Mouse (Mus musculus) myocyte (in vitro differentiated cells): ENCODE measurements around the gene Spsb1. TPM values are rescaled to one million over a fixed set of nuclear protein-coding genes. Genes with fewer than 3 reads are reported as not detected.

ENCODE experiments used
- H3K27me3 ChIP-seq: one replicate; pipeline ENCODE4 v1.6.1; 2011; ENCODE audit not compliant: control insufficient read depth, insufficient read depth, insufficient read length
- H3K36me3 ChIP-seq: one replicate; pipeline ENCODE4 v1.6.1; 2011; ENCODE audit not compliant: control insufficient read depth, insufficient read depth
- H3K4me2 ChIP-seq: one replicate; pipeline ENCODE4 v1.6.1; 2011; ENCODE audit warnings: low read depth, control low read depth
- H3K4me3 ChIP-seq: one replicate; pipeline ENCODE4 v1.5.1; 2011; ENCODE audit warnings: mild to moderate bottlenecking, control low read depth, moderate library complexity
- H3K79me2 ChIP-seq: one replicate; pipeline ENCODE4 v1.6.1; 2011; ENCODE audit not compliant: control insufficient read depth, insufficient read depth
- H3ac ChIP-seq: one replicate; pipeline ENCODE4 v1.6.1; 2011; ENCODE audit not compliant: control insufficient read depth, insufficient read length
- CEBPB ChIP-seq: IDR thresholded peaks from 2 replicates; pipeline ENCODE4 v1.6.1; 2011; ENCODE audit warnings: mild to moderate bottlenecking, moderate library complexity; ENCODE audit not compliant: poor library complexity, insufficient read depth, severe bottlenecking
- MAX ChIP-seq: IDR thresholded peaks from one replicate; pipeline ENCODE4 v1.6.1; 2011; ENCODE audit warnings: low read depth, mild to moderate bottlenecking, control low read depth
- MYOD1 ChIP-seq, 3 experiments: IDR thresholded peaks; one replicate each; pipeline ENCODE4 v1.6.1; 2011; ENCODE audit warnings: control low read depth in 2 of 3, low read depth in 2 of 3, mild to moderate bottlenecking in 2 of 3, moderate library complexity in 1 of 3; ENCODE audit not compliant: insufficient read length in 2 of 3, control insufficient read depth in 1 of 3
- MYOG ChIP-seq, 3 experiments: IDR thresholded peaks; one replicate each; pipeline ENCODE4 v1.6.1; 2011; ENCODE audit warnings: control low read depth in 2 of 3, low read depth in 2 of 3, mild to moderate bottlenecking in 2 of 3; ENCODE audit not compliant: insufficient read length in 2 of 3, control insufficient read depth in 1 of 3, insufficient read depth in 1 of 3
- POLR2AphosphoS2 ChIP-seq: IDR thresholded peaks from one replicate; pipeline ENCODE4 v1.6.1; 2011; ENCODE audit warnings: low read depth, control low read depth; ENCODE audit not compliant: insufficient read length
- REST ChIP-seq: IDR thresholded peaks from one replicate; pipeline ENCODE4 v1.6.1; 2011; ENCODE audit warnings: mild to moderate bottlenecking, control low read depth, moderate library complexity; ENCODE audit not compliant: insufficient read depth, insufficient read length
- SRF ChIP-seq: IDR thresholded peaks from one replicate; pipeline ENCODE4 v1.6.1; 2011; ENCODE audit warnings: low read depth; ENCODE audit not compliant: control insufficient read depth, insufficient read length
- TCF12 ChIP-seq: IDR thresholded peaks from one replicate; pipeline ENCODE4 v1.6.1; 2011; ENCODE audit warnings: mild to moderate bottlenecking, control low read depth; ENCODE audit not compliant: poor library complexity, insufficient read depth, severe bottlenecking
- TCF3 ChIP-seq: IDR thresholded peaks from one replicate; pipeline ENCODE4 v1.6.1; 2011; ENCODE audit warnings: low read depth, control low read depth; ENCODE audit not compliant: insufficient read length
- USF1 ChIP-seq: IDR thresholded peaks from one replicate; pipeline ENCODE4 v1.6.1; 2011; ENCODE audit warnings: low read depth, mild to moderate bottlenecking, control low read depth, moderate library complexity
- polyA plus RNA-seq: library from polyadenylated mRNA; unstranded; fragments of >200 nt; fragmentation: generic; extraction: Trizol; gene quantifications from one replicate; pipeline ENCODE4 v1.2.1, GENCODE M21; 2012; ENCODE audit warnings: missing spikeins

Gene Spsb1
- polyA plus RNA-seq, 1 experiment: 22.6 TPM

DNA sequence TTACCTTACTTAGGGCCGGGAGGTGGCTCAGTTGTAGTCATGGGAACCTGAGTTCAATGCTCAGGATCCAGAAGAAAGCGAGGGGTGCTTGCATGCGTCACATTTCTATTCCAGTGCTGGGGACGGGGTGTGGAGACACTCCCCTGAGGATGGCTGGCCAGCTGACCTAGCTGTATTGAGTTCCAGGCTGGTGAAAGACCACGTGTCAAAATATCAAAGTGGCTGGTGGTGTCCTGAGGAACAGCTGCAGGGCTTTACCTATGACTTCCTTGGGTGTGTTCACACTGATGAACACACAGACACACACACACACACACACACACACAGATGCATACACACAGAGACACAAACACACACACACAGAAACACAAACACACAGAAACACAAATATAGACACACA is 73.9 kb downstream of the Spsb1 start:
- H3K79me2 ChIP-seq: no peaks in the 10 kb centered on the region
- H3K4me3 ChIP-seq: no peak overlapping the region
- H3K36me3 ChIP-seq: no peaks in the 10 kb centered on the region
- H3ac ChIP-seq: no peak overlapping the region
- H3K27me3 ChIP-seq: no peaks in the 10 kb centered on the region
- H3K4me2 ChIP-seq: no peak overlapping the region
- TF ChIP-seq MYOG (IDR thresholded peaks at IDR 0.05; ENCODE audit: control insufficient read depth in 1 of 3, insufficient read depth in 1 of 3, insufficient read length in 2 of 3, low read depth in 2 of 3): peak; percentile 26 to 89 (median 88)
- no peak for TF ChIP-seq POLR2AphosphoS2
- TF ChIP-seq MYOD1 (IDR thresholded peaks at IDR 0.05; ENCODE audit: control insufficient read depth in 1 of 3, insufficient read length in 2 of 3, low read depth in 2 of 3): peak; percentile 65 to 89 (median 71)
- TF ChIP-seq TCF12: peak; percentile 42
- TF ChIP-seq USF1: peak; percentile 54

DNA sequence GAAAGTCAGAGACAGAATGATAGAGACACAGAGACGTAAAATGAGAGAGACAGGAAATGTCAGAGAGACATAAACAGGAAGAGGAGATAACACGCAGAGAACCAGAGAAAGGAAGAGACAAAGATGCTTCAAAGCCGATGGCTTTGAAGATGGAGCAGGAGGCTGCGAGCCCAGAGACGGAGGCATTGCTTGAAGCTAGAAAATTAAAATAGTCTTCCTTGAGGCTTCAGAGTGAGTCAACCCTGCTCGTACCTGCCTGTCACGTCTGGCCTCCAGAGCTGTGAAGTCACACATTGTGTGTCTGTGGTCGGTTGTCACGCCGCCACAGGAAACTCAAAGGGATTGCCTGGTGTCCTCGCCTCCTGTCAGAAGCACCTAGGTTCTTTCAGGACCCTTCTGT is 74.9 kb downstream of the Spsb1 start:
- Histone ChIP-seq H3K79me2 (no peaks in the 10 kb centered on the region), H3K4me2 (no peak overlapping the region), H3ac (no peak overlapping the region), H3K27me3 (no peaks in the 10 kb centered on the region), H3K4me3 (no peak overlapping the region), H3K36me3 (no peaks in the 10 kb centered on the region)
- TF ChIP-seq MYOD1 (IDR thresholded peaks at IDR 0.05; ENCODE audit: control insufficient read depth in 1 of 3, insufficient read length in 2 of 3, low read depth in 2 of 3): no peak
- no peak for TF ChIP-seq TCF12

- Histone ChIP-seq H3ac (no peak overlapping the region), H3K79me2 (no peaks in the 10 kb centered on the region), H3K4me2 (no peak overlapping the region), H3K36me3 (no peaks in the 10 kb centered on the region), H3K4me3 (no peak overlapping the region), H3K27me3 (no peaks in the 10 kb centered on the region)
- TF ChIP-seq MAX (no peak), REST (no peak), MYOD1 (IDR thresholded peaks at IDR 0.05; ENCODE audit: control insufficient read depth in 1 of 3, insufficient read length in 2 of 3, low read depth in 2 of 3) (peak in 2 of 3 experiments; percentile 65 to 82), MYOG (IDR thresholded peaks at IDR 0.05; ENCODE audit: control insufficient read depth in 1 of 3, insufficient read depth in 1 of 3, insufficient read length in 2 of 3, low read depth in 2 of 3) (peak in 1 of 3 experiments; percentile 60), TCF12 (no peak)
Measured at GRCm38 (mm10) chr4:149878021-149878449, 76.8 kb downstream of the Spsb1 start.

DNA sequence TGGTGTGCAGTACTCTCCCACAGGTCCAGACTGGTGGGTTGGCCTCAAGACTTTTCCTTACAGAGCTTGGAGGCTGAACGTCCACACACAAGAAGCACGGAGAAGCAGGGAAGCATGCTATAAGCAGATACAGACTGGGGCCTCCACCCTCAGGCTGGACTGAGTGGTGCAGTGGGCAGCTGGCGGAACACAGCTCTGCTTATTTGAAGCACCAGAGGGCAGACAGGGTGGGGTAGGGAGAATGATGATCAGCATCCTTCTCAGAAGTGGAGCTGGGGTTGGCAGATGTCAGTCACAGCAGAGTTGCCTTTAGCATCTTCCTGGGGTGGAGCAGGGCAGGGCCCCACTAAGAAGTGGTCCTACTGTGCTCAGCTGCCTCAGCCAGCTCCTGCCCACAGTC is 77.6 kb downstream of the Spsb1 start:
- no peak overlapping the region for H3ac ChIP-seq
- no peak for TF ChIP-seq TCF3
- TF ChIP-seq POLR2AphosphoS2: no peak
- TF ChIP-seq SRF: no peak
- no peak for TF ChIP-seq USF1
- no peak for TF ChIP-seq CEBPB
- no peaks in the 10 kb centered on the region for H3K27me3 ChIP-seq
- H3K4me3 ChIP-seq: no peak overlapping the region
- H3K36me3 ChIP-seq: no peaks in the 10 kb centered on the region
- no peaks in the 10 kb centered on the region for H3K79me2 ChIP-seq
- H3K4me2 ChIP-seq: no peak overlapping the region

- Histone ChIP-seq H3K4me2 (no peak overlapping the region), H3K79me2 (no peaks in the 10 kb centered on the region), H3K27me3 (no peaks in the 10 kb centered on the region), H3ac (no peak overlapping the region), H3K4me3 (no peak overlapping the region), H3K36me3 (no peaks in the 10 kb centered on the region)
- TF ChIP-seq MYOD1 (IDR thresholded peaks at IDR 0.05; ENCODE audit: control insufficient read depth in 1 of 3, insufficient read length in 2 of 3, low read depth in 2 of 3) (peak in 2 of 3 experiments; percentile 69 to 79), MYOG (IDR thresholded peaks at IDR 0.05; ENCODE audit: control insufficient read depth in 1 of 3, insufficient read depth in 1 of 3, insufficient read length in 2 of 3, low read depth in 2 of 3) (peak in 2 of 3 experiments; percentile 75 to 84), TCF12 (no peak)
Measured at GRCm38 (mm10) chr4:149876761-149877160, 78.1 kb downstream of the Spsb1 start.

- peak overlapping the region; percentile 24 for H3K4me2 ChIP-seq
- H3K79me2 ChIP-seq: no peaks in the 10 kb centered on the region
- H3ac ChIP-seq: no peak overlapping the region
- no peaks in the 10 kb centered on the region for H3K36me3 ChIP-seq
- no peak overlapping the region for H3K4me3 ChIP-seq
- H3K27me3 ChIP-seq: no peaks in the 10 kb centered on the region
- TF ChIP-seq USF1: no peak
- no peak for TF ChIP-seq TCF3
- no peak for TF ChIP-seq REST
- TF ChIP-seq MYOD1 (IDR thresholded peaks at IDR 0.05; ENCODE audit: control insufficient read depth in 1 of 3, insufficient read length in 2 of 3, low read depth in 2 of 3): no peak
- TF ChIP-seq CEBPB: no peak
Measured at GRCm38 (mm10) chr4:149875986-149876501, 78.8 kb downstream of the Spsb1 start.
